Mouse (Mus musculus) midbrain, embryonic 11.5 days (tissue): ENCODE measurements around the gene Chrnb1. TPM values are rescaled to one million over a fixed set of nuclear protein-coding genes. Genes with fewer than 3 reads are reported as not detected.

Source experiments
- ATAC-seq: fragments of 200-750 bp; cut with Nextera tagmentation; 2 replicates; pipeline ENCODE4 v1.8.0; 2017; ENCODE audit warnings: moderate TSS enrichment, moderate library complexity; ENCODE audit not compliant: low FRiP score
- DNase-seq: peaks from one replicate; pipeline ENCODE4 v3.0.0; 2015; ENCODE audit warnings: low spot score; ENCODE audit errors: missing footprints
- H3K27ac ChIP-seq: fragments of 300-500 bp; sonication (generic); 2 replicates; pipeline ENCODE4 v1.5.1; 2014; ENCODE audit warnings: low read depth, low read length
- H3K27me3 ChIP-seq: fragments of 300-500 bp; sonication (generic); 2 replicates; pipeline ENCODE4 v1.6.1; 2014; ENCODE audit warnings: mild to moderate bottlenecking, low read length, moderate library complexity, mixed read lengths; ENCODE audit not compliant: control insufficient read depth, insufficient read depth
- H3K36me3 ChIP-seq: fragments of 300-500 bp; sonication (generic); 2 replicates; pipeline ENCODE4 v1.6.1; 2014; ENCODE audit warnings: mild to moderate bottlenecking, low read length, moderate library complexity, mixed read lengths; ENCODE audit not compliant: control insufficient read depth, insufficient read depth
- H3K4me1 ChIP-seq: fragments of 300-500 bp; sonication (generic); 2 replicates; pipeline ENCODE4 v1.6.1; 2014; ENCODE audit warnings: low read length; ENCODE audit not compliant: control insufficient read depth, insufficient read depth
- H3K4me2 ChIP-seq: fragments of 300-500 bp; sonication (generic); 2 replicates; pipeline ENCODE4 v1.6.1; 2014; ENCODE audit warnings: mild to moderate bottlenecking, moderate library complexity
- H3K4me3 ChIP-seq: fragments of 300-500 bp; sonication (generic); 2 replicates; pipeline ENCODE4 v1.5.1; 2014; ENCODE audit warnings: low read depth, low read length
- H3K9ac ChIP-seq: fragments of 300-500 bp; sonication (generic); 2 replicates; pipeline ENCODE4 v1.6.1; 2014; ENCODE audit warnings: low read length
- H3K9me3 ChIP-seq: fragments of 300-500 bp; sonication (generic); 2 replicates; pipeline ENCODE4 v1.6.1; 2016; ENCODE audit warnings: low read length; ENCODE audit not compliant: control insufficient read depth
- WGBS: fragments of 180-500 bp; shearing (Covaris S2); extraction: QIAGEN DNeasy Blood & Tissue Kit; methylation state at CpG from one replicate; pipeline ENCODE4 v1.1.7; 2014; 5-methylcytosine and 5-hydroxymethylcytosine counted together
- polyA plus RNA-seq: library from polyadenylated mRNA; unstranded; fragments of >200 nt; fragmentation: Nextera tagmentation; extraction: Ambion mirVana; gene quantifications from 2 replicates; pipeline ENCODE4 v1.2.1, GENCODE M21; 2014

Chrnb1 gene
- polyA plus RNA-seq, 1 experiment from 2014 or later: 0.67 TPM

DNA sequence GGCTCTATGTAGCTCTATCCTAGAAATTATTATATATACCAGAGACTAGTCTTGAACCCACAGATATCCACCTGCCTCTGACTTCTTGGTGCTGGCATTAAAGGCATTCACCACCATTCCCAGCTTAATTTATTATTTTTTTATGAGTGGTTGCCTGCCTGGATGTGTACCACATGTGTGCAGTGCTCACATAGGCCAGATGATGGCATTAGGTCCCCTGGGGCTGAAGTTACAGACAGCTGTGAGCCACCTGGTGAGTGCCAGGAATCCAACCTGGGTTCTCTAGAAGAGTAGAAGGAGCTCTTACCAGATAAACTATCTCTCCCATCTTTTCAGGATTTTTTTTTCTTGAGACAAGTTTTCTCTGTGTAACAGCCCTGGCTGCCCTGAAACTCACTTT lies 14.5 kb upstream of the Chrnb1 start:
- H3K36me3 ChIP-seq: no peaks in the 10 kb centered on the region

GRCm38 (mm10) chr11:69807641-69808040 lies 11.9 kb upstream of the Chrnb1 start:
- no peaks in the 10 kb centered on the region for H3K36me3 ChIP-seq
- 87% methylated on average over 2 of the region's 2 CpGs for WGBS
- no peak overlapping the region for H3K4me2 ChIP-seq
- H3K4me3 ChIP-seq: no peak overlapping the region
- DNase-seq: no peak
- no peak overlapping the region for H3K27ac ChIP-seq
- peaks cover 19% of the 10 kb centered on the region for H3K4me1 ChIP-seq
- no peak overlapping the region for H3K9ac ChIP-seq
- no peak for ATAC-seq
- no peaks in the 10 kb centered on the region for H3K9me3 ChIP-seq
- H3K27me3 ChIP-seq: peaks cover 34% of the 10 kb centered on the region

More for the DNA sequence above, 14.5 kb upstream of the Chrnb1 start:
- ATAC-seq (no peak), DNase-seq (no peak)
- no peaks in the 10 kb centered on the region for H3K4me1 ChIP-seq
- no peak overlapping the region for H3K4me2 ChIP-seq
- H3K27ac ChIP-seq: no peak overlapping the region
- H3K9me3 ChIP-seq: no peaks in the 10 kb centered on the region
- no peak overlapping the region for H3K9ac ChIP-seq
- H3K4me3 ChIP-seq: no peak overlapping the region
- peaks cover 11% of the 10 kb centered on the region for H3K27me3 ChIP-seq

DNA sequence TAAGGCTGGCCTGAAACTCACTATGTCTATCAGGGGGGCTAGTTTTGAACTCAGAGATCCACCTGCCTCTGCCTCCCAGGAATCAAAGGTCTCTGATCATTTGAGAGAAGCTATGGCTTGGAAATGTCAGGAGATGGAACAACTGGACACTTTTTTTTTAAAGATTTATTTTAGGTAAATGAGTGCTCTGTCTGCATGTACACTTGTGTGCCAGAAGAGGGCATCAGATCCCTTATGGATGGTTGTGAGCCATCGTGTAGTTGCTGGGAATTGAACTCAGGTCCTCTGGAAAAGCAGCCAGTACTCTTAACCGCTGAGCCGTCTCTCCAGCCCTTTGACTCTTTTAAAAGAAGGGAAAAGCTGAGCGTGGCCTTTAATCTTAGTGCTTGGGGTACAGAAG lies 10.6 kb upstream of the Chrnb1 start:
- Histone ChIP-seq H3K4me3 (no peak overlapping the region), H3K27me3 (peaks cover 46% of the 10 kb centered on the region), H3K4me1 (peaks cover 30% of the 10 kb centered on the region), H3K9me3 (no peaks in the 10 kb centered on the region), H3K4me2 (no peak overlapping the region), H3K36me3 (no peaks in the 10 kb centered on the region), H3K9ac (no peak overlapping the region), H3K27ac (no peak overlapping the region)
- no peak for ATAC-seq
- DNase-seq: no peak
- WGBS: 78% methylated on average over 4 of the region's 4 CpGs

GRCm38 (mm10) chr11:69804972-69805909 lies 9.5 kb upstream of the Chrnb1 start, which contains the start of gene Tmem102:
Gene Tmem102, minus strand, starts transcription at chr11:69805624.
- Histone ChIP-seq H3K36me3 (no peaks in the 10 kb centered on the region), H3K27me3 (peaks cover 51% of the 10 kb centered on the region), H3K9me3 (no peaks in the 10 kb centered on the region), H3K4me2 (0 out of 2 replicates have a peak within 1 kb of the TSS, but pooled peaks have one; percentile 11), H3K4me3 (peak within 1 kb of the TSS; percentile 44; the same call in 1 of the 2 replicates), H3K27ac (no peak within 1 kb of the TSS), H3K4me1 (peaks cover 37% of the 10 kb centered on the region), H3K9ac (no peak within 1 kb of the TSS)
- 6% methylated on average over 29 of the region's 29 CpGs for WGBS
- DNase-seq (peak; percentile 87), ATAC-seq (no peak)

- Histone ChIP-seq H3K4me3 (peak overlapping the region; percentile 44; the same call in 1 of the 2 replicates), H3K36me3 (no peaks in the 10 kb centered on the region), H3K4me2 (0 out of 2 replicates have a peak overlapping the region, but pooled peaks have one; percentile 11), H3K9me3 (no peaks in the 10 kb centered on the region), H3K27ac (no peak overlapping the region), H3K4me1 (peaks cover 43% of the 10 kb centered on the region), H3K27me3 (peaks cover 51% of the 10 kb centered on the region), H3K9ac (no peak overlapping the region)
- DNase-seq: peak; percentile 92
- WGBS: 7% methylated on average over 12 of the region's 12 CpGs
- ATAC-seq: no peak
Measured at GRCm38 (mm10) chr11:69804652-69804940, 8.9 kb upstream of the Chrnb1 start.

DNA sequence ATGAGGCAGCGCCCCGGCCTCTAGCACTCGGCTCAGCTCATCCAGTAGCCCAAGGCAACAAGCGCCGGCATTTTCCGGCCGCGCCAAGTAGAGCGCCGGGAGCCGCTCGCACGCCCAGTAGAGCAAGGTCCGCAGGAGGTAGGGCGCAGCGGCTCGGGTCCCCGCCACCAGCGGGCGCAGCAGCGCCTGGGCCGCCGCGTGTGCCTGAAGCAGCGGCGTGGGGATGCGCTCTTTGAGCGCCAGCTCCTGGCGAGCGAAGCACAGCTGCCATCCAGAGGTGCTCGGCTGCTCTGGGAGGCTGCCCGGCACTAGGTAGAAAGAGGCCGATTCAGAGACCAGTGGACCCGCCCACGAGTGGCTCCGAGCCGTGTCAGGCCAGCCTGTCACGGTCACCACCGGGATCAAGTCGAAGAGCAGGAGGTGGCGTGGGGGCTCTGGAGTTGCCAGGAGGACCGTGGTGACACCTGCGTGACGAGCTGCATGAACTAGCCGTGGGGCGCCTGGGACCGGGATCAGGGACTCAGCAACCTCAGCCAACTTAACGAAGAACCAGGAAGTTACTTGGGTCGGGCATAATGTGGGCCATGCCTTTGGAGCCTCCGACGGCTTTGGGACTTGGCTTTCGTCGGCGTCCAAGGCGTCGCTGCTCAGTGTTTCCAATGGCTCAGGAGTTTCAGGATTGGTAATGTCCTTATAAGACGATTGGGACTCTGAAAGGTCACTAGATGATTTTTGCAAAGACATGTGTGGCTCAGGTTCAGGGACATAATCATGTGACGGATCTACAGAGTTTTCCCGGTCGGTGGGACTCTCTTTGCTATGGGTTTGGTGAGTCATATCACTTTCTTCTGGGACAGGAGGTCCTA lies 8.3 kb upstream of the Chrnb1 start:
- Histone ChIP-seq H3K27ac (no peak overlapping the region), H3K4me2 (peak overlapping the region; percentile 92), H3K4me1 (peaks cover 49% of the 10 kb centered on the region), H3K9ac (peak overlapping the region; percentile 61), H3K27me3 (peaks cover 51% of the 10 kb centered on the region), H3K4me3 (peak overlapping the region; percentile 44), H3K36me3 (no peaks in the 10 kb centered on the region), H3K9me3 (no peaks in the 10 kb centered on the region)
- DNase-seq: peak; percentile 95
- WGBS: 1% methylated on average over 60 of the region's 60 CpGs
- peak; percentile 49 for ATAC-seq

DNA sequence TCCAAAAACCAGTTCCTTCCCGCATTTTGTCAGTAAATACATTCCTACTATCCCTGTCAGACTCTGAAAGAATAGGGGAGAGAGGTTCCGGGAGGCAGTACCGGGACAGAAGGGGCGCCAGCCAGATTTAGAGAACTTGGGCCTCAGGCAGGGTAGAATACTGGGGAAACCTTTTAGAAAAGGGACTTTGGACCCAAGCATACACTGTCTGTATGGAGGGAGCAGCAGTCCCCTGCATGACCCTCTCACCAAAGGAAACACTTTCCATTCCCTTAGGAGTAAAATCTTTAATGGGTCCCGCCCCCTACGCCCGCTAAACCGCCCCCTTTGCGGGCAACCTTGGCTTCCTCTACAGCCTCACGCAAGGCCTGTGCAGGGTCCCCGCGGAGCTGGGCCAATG lies 7.6 kb upstream of the Chrnb1 start:
- Histone ChIP-seq H3K9me3 (no peaks in the 10 kb centered on the region), H3K27ac (no peak overlapping the region), H3K4me2 (peak overlapping the region; percentile 92), H3K27me3 (peaks cover 51% of the 10 kb centered on the region), H3K9ac (peak overlapping the region; percentile 61), H3K4me3 (peak overlapping the region; percentile 44), H3K36me3 (no peaks in the 10 kb centered on the region), H3K4me1 (peaks cover 51% of the 10 kb centered on the region)
- ATAC-seq: no peak
- DNase-seq: no peak
- 1% methylated on average over 12 of the region's 12 CpGs for WGBS

DNA sequence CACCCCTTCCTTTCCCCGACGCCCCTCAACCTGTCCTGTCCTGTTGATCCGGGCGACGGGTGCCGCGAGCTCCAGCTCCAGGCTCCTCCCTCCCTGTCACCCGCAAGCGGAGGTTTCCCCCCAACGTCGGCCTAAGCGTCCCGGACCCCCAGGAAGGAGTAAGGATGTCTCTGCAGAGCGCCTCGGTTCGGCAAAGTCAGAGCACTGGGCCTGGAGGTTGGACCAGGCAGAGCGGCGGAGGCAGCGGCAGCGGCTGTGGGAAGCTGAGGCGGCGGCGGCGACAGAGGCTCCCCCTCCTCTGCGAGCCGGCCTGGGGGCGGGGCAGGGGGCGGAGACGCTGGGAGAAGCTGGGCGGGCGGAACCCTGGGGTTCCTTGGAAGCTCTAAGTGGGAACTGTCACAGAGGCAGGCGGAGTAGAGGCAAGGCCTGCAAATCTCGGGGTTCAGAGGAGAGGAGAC lies 6.9 kb upstream of the Chrnb1 start:
- peaks cover 51% of the 10 kb centered on the region for H3K4me1 ChIP-seq
- ATAC-seq: no peak
- peak overlapping the region; percentile 66 for H3K9ac ChIP-seq
- no peaks in the 10 kb centered on the region for H3K9me3 ChIP-seq
- peak overlapping the region; percentile 92 for H3K4me2 ChIP-seq
- peak; percentile 97 for DNase-seq
- H3K4me3 ChIP-seq: peak overlapping the region; percentile 44
- H3K36me3 ChIP-seq: no peaks in the 10 kb centered on the region
- H3K27me3 ChIP-seq: peaks cover 51% of the 10 kb centered on the region
- WGBS: under 1% methylated on average over 29 of the region's 33 CpGs
- H3K27ac ChIP-seq: no peak overlapping the region
